Mouse (Mus musculus) lung, adult 2 months (tissue): ENCODE measurements around the gene Ttc34.

Experiments used
- CTCF ChIP-seq: fragments of 200-500 bp; IDR thresholded peaks from 2 replicates; pipeline ENCODE4 v1.5.1; 2011; ENCODE audit warnings: mild to moderate bottlenecking, low read length, control low read depth; ENCODE audit not compliant: insufficient read depth
- POLR2A ChIP-seq: fragments of 200-500 bp; IDR thresholded peaks from 2 replicates; pipeline ENCODE4 v1.6.1; 2011; ENCODE audit warnings: low read depth, mild to moderate bottlenecking, control low read depth, low read length, borderline replicate concordance; ENCODE audit errors: extremely low read depth

GRCm38 (mm10) chr4:154867257-154867656 lies 30.0 kb downstream of the Ttc34 start:
- TF ChIP-seq CTCF = no peak
- no peak for TF ChIP-seq POLR2A
